In the genomic region with DNA sequence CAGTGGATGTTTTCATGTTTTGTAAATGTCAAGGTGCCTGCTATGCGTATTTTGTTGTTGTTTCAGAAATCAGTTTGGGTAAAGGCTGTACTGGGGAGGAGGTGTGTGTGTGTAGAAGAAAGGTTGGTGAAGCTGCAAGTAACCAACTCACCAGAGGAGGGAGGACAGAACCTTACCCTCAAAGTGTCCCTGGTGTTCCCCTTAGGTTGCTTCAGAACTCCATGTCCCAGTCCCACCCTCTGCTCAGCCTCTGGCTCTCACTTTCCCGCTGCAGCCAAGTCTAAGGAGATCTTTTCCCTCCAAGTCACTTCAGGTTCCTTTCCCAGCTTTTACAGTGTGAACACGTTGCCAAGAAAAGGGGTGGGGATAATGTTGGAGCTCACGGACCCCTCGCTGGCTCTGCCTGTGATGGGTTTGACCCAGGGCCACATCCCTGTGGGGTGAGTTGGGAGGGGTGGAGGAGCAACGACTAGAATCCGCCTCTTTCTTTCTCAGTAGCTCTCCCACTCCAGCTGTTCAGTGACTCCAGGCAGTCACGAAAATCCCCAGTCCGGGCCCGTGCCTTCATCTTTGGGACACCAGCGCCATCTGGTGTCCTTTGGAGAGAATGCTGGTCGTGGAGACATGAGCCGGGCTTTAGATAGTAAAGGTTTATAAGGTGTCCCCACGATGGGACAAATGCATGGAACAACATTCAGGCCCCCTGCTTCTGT, we compare ENCODE assay signal across 8 mouse cellular contexts. TPM values are rescaled to one million over a fixed set of nuclear protein-coding genes. Genes with fewer than 3 reads are reported as not detected.
DNase-seq lines count a peak whose midpoint lies in the region; ATAC-seq and TF ChIP-seq lines count a peak whose summit lies in the region.

No protein-coding gene starts in this region.

- TF ChIP-seq CTCF in kidney, adult 2 months (conservative IDR thresholded peaks at IDR 0.05; ENCODE audit: insufficient read depth, insufficient read length, low read depth, low read length): peak; percentile 87
- TF ChIP-seq CTCF in spleen, adult 2 months (IDR thresholded peaks at IDR 0.05; ENCODE audit: extremely low read depth, insufficient read depth, insufficient read length, insufficient replicate concordance): peak; percentile 84; the same call in 1 of the 2 replicates

- H3K4me2 ChIP-seq in embryonic facial prominence, embryonic 12.5 days (replicated peaks): no peak overlapping the region; the same call in 1 of the 2 replicates
- peak overlapping the region; percentile 29; the same call in 1 of the 2 replicates for H3K4me2 ChIP-seq in limb, embryonic 12.5 days
- H3K4me2 ChIP-seq in midbrain, embryonic 14.5 days (ENCODE audit: low read length): peak overlapping the region; percentile 21; the same call in 1 of the 2 replicates

- H3K9me3 ChIP-seq in embryonic facial prominence, embryonic 12.5 days: no peaks in the 10 kb centered on the region
- H3K9me3 ChIP-seq in limb, embryonic 12.5 days: no peaks in the 10 kb centered on the region
- H3K9me3 ChIP-seq in midbrain, embryonic 14.5 days (ENCODE audit: control insufficient read depth, low read length): no peaks in the 10 kb centered on the region

- H3K4me3 ChIP-seq in embryonic facial prominence, embryonic 12.5 days: no peak overlapping the region
- no peak overlapping the region for H3K4me3 ChIP-seq in kidney, adult 2 months (ENCODE audit: insufficient read depth, low read depth, low read length)
- no peak overlapping the region for H3K4me3 ChIP-seq in limb, embryonic 12.5 days (replicated peaks)
- no peak overlapping the region for H3K4me3 ChIP-seq in midbrain, embryonic 14.5 days (replicated peaks; ENCODE audit: low read depth, low read length)
- H3K4me3 ChIP-seq in spleen, adult 2 months (ENCODE audit: extremely low read depth, insufficient read depth, insufficient read length): no peak overlapping the region

- H3K36me3 ChIP-seq in embryonic facial prominence, embryonic 12.5 days: no peaks in the 10 kb centered on the region
- no peaks in the 10 kb centered on the region for H3K36me3 ChIP-seq in kidney, adult 2 months (ENCODE audit: control insufficient read depth, insufficient read depth, low read length)
- peaks cover 5% of the 10 kb centered on the region; the same call in 1 of the 2 replicates for H3K36me3 ChIP-seq in limb, embryonic 12.5 days
- H3K36me3 ChIP-seq in midbrain, embryonic 14.5 days (ENCODE audit: control insufficient read depth, insufficient read depth, low read length): peaks cover 8% of the 10 kb centered on the region
- no peaks in the 10 kb centered on the region for H3K36me3 ChIP-seq in spleen, adult 2 months (ENCODE audit: control insufficient read depth, insufficient read depth, low read length)

- H3K9ac ChIP-seq in embryonic facial prominence, embryonic 12.5 days: no peak overlapping the region
- 0 out of 2 replicates have a peak overlapping the region, but pooled peaks have one; percentile 24 for H3K9ac ChIP-seq in limb, embryonic 12.5 days (replicated peaks)
- 0 out of 2 replicates have a peak overlapping the region, but pooled peaks have one; percentile 14 for H3K9ac ChIP-seq in midbrain, embryonic 14.5 days (replicated peaks; ENCODE audit: low read length)

- DNase-seq in B cell, adult 2 months: peak; percentile 80
- DNase-seq in adrenal gland, postnatal 36 days: peak; percentile 82 to 83
- peak; percentile 64 to 80 for DNase-seq in heart, adult 9 months (ENCODE audit: low spot score in 2 of 2)
- DNase-seq in kidney, adult 2 months: peak; percentile 78
- peak; percentile 94 for DNase-seq in midbrain, embryonic 14.5 days
- peak; percentile 36 to 48 for DNase-seq in spleen, adult 2 months (ENCODE audit: low read depth in 1 of 2, low spot score in 2 of 2)

- peaks cover 11% of the 10 kb centered on the region; the same call in 1 of the 2 replicates for H3K27me3 ChIP-seq in embryonic facial prominence, embryonic 12.5 days
- no peaks in the 10 kb centered on the region for H3K27me3 ChIP-seq in kidney, adult 2 months (replicated peaks; ENCODE audit: control insufficient read depth, insufficient read depth, low read length)
- H3K27me3 ChIP-seq in limb, embryonic 12.5 days: peaks cover 37% of the 10 kb centered on the region
- no peaks in the 10 kb centered on the region for H3K27me3 ChIP-seq in midbrain, embryonic 14.5 days (ENCODE audit: control insufficient read depth, insufficient read depth, low read length)
- H3K27me3 ChIP-seq in spleen, adult 2 months (ENCODE audit: control insufficient read depth, insufficient read depth, low read length): no peaks in the 10 kb centered on the region

- 8% methylated on average over 14 of the region's 14 CpGs for WGBS in embryonic facial prominence, embryonic 12.5 days
- 11% methylated on average over 14 of the region's 14 CpGs for WGBS in kidney, adult 2 months
- 6% methylated on average over 14 of the region's 14 CpGs for WGBS in limb, embryonic 12.5 days
- WGBS in midbrain, embryonic 14.5 days: 6% methylated on average over 14 of the region's 14 CpGs
- 11% methylated on average over 14 of the region's 14 CpGs for WGBS in spleen, adult 2 months

- no peaks in the 10 kb centered on the region for H3K4me1 ChIP-seq in embryonic facial prominence, embryonic 12.5 days
- H3K4me1 ChIP-seq in kidney, adult 2 months (ENCODE audit: control insufficient read depth, insufficient read depth, low read length): no peaks in the 10 kb centered on the region
- H3K4me1 ChIP-seq in limb, embryonic 12.5 days (replicated peaks): 0 out of 2 replicates have a peak, but pooled peaks cover 4% of the 10 kb centered on the region
- peaks cover 25% of the 10 kb centered on the region for H3K4me1 ChIP-seq in midbrain, embryonic 14.5 days (ENCODE audit: control insufficient read depth, insufficient read depth, low read length)
- no peaks in the 10 kb centered on the region for H3K4me1 ChIP-seq in spleen, adult 2 months (ENCODE audit: control insufficient read depth, insufficient read depth, insufficient read length)

- ATAC-seq in embryonic facial prominence, embryonic 12.5 days (ENCODE audit: insufficient number of reproducible peaks, insufficient read depth, low FRiP score, low TSS enrichment): peak; percentile 83
- ATAC-seq in limb, embryonic 12.5 days (ENCODE audit: insufficient number of reproducible peaks, insufficient read depth, low FRiP score, low TSS enrichment, low read depth): peak; percentile 69
- ATAC-seq in midbrain, embryonic 14.5 days (ENCODE audit: low FRiP score, low TSS enrichment): peak; percentile 50

- TF ChIP-seq POLR2A in kidney, adult 2 months (IDR thresholded peaks at IDR 0.05; ENCODE audit: low read depth, low read length): no peak
- no peak for TF ChIP-seq POLR2A in spleen, adult 2 months (IDR thresholded peaks at IDR 0.05; ENCODE audit: low read depth, low read length)

- no peak overlapping the region for H3K27ac ChIP-seq in embryonic facial prominence, embryonic 12.5 days
- no peak overlapping the region for H3K27ac ChIP-seq in kidney, adult 2 months (ENCODE audit: insufficient read depth, low read depth, low read length)
- H3K27ac ChIP-seq in limb, embryonic 12.5 days: no peak overlapping the region
- peak overlapping the region; percentile 26; the same call in 1 of the 2 replicates for H3K27ac ChIP-seq in midbrain, embryonic 14.5 days (replicated peaks; ENCODE audit: low read depth, low read length)
- H3K27ac ChIP-seq in spleen, adult 2 months (ENCODE audit: insufficient read depth, low read length): no peak overlapping the region

RNA-seq across cellular contexts. Expression of gene Chpf, which starts 11.7 kb away (rescaled TPM):
- 10 to 100 TPM; 55.3 to 63.1 TPM for total RNA-seq in adrenal gland, postnatal 36 days (2021)
- polyA plus RNA-seq in embryonic facial prominence, embryonic 12.5 days (2016; fragmentation: Nextera tagmentation; extraction: Ambion mirVana): 32.5 and 33.5 TPM in 2 replicates
- polyA plus RNA-seq in kidney, adult 2 months (2012; rRNA removed): 31.6 and 51.9 TPM in 2 replicates
- 22.1 and 27.1 TPM in 2 replicates for polyA plus RNA-seq in limb, embryonic 12.5 days (2016; fragmentation: Nextera tagmentation; extraction: Ambion mirVana)
- polyA plus RNA-seq in midbrain, embryonic 14.5 days (2014; fragmentation: Nextera tagmentation; extraction: Ambion mirVana): 39.7 and 44.2 TPM in 2 replicates
- 30.4 and 40.6 TPM in 2 replicates for polyA plus RNA-seq in spleen, adult 2 months (2012; rRNA removed)

RNA-seq across cellular contexts. Expression of gene Tmem198, which starts 12.0 kb away (rescaled TPM):
- total RNA-seq in adrenal gland, postnatal 36 days (2021): 1 to 10 TPM; 2.6 to 4.1 TPM
- polyA plus RNA-seq in embryonic facial prominence, embryonic 12.5 days (2016; fragmentation: Nextera tagmentation; extraction: Ambion mirVana): 2.5 and 3.1 TPM in 2 replicates
- polyA plus RNA-seq in kidney, adult 2 months (2012; rRNA removed): 1.3 and 1.8 TPM in 2 replicates
- polyA plus RNA-seq in limb, embryonic 12.5 days (2016; fragmentation: Nextera tagmentation; extraction: Ambion mirVana): 0.36 and 0.74 TPM in 2 replicates
- polyA plus RNA-seq in midbrain, embryonic 14.5 days (2014; fragmentation: Nextera tagmentation; extraction: Ambion mirVana): 42.9 and 55.9 TPM in 2 replicates
- 2.6 and 3.6 TPM in 2 replicates for polyA plus RNA-seq in spleen, adult 2 months (2012; rRNA removed)

RNA-seq across cellular contexts. Expression of gene Asic4, which starts 17.1 kb away (rescaled TPM):
- total RNA-seq in adrenal gland, postnatal 36 days (2021): 1 to 10 TPM; 3.1 to 4.8 TPM
- polyA plus RNA-seq in embryonic facial prominence, embryonic 12.5 days (2016; fragmentation: Nextera tagmentation; extraction: Ambion mirVana): 0.64 and 0.76 TPM in 2 replicates
- 0.05 and 0.08 TPM in 2 replicates for polyA plus RNA-seq in kidney, adult 2 months (2012; rRNA removed)
- 0.50 and 0.78 TPM in 2 replicates for polyA plus RNA-seq in limb, embryonic 12.5 days (2016; fragmentation: Nextera tagmentation; extraction: Ambion mirVana)
- polyA plus RNA-seq in midbrain, embryonic 14.5 days (2014; fragmentation: Nextera tagmentation; extraction: Ambion mirVana): 16.6 and 34.3 TPM in 2 replicates
- 0.02 and 0.05 TPM in 2 replicates for polyA plus RNA-seq in spleen, adult 2 months (2012; rRNA removed)

RNA-seq across cellular contexts. Expression of gene Gmppa, which starts 31.6 kb away (rescaled TPM):
- 10 to 100 TPM; 58.7 to 72.1 TPM for total RNA-seq in adrenal gland, postnatal 36 days (2021)
- polyA plus RNA-seq in embryonic facial prominence, embryonic 12.5 days (2016; fragmentation: Nextera tagmentation; extraction: Ambion mirVana): 61.1 and 64.6 TPM in 2 replicates
- 82.4 and 95.0 TPM in 2 replicates for polyA plus RNA-seq in kidney, adult 2 months (2012; rRNA removed)
- 49.1 and 61.0 TPM in 2 replicates for polyA plus RNA-seq in limb, embryonic 12.5 days (2016; fragmentation: Nextera tagmentation; extraction: Ambion mirVana)
- 75.7 and 75.9 TPM in 2 replicates for polyA plus RNA-seq in midbrain, embryonic 14.5 days (2014; fragmentation: Nextera tagmentation; extraction: Ambion mirVana)
- polyA plus RNA-seq in spleen, adult 2 months (2012; rRNA removed): 85.1 and 101 TPM in 2 replicates

RNA-seq across cellular contexts. Expression of gene Obsl1, which starts 38.9 kb away (rescaled TPM):
- total RNA-seq in adrenal gland, postnatal 36 days (2021): 10 to 100 TPM; 59.8 to 67.4 TPM
- polyA plus RNA-seq in embryonic facial prominence, embryonic 12.5 days (2016; fragmentation: Nextera tagmentation; extraction: Ambion mirVana): 101 and 104 TPM in 2 replicates
- polyA plus RNA-seq in kidney, adult 2 months (2012; rRNA removed): 6.4 and 8.9 TPM in 2 replicates
- polyA plus RNA-seq in limb, embryonic 12.5 days (2016; fragmentation: Nextera tagmentation; extraction: Ambion mirVana): 98.3 and 104 TPM in 2 replicates
- 22.0 and 24.1 TPM in 2 replicates for polyA plus RNA-seq in midbrain, embryonic 14.5 days (2014; fragmentation: Nextera tagmentation; extraction: Ambion mirVana)
- 7.8 and 7.9 TPM in 2 replicates for polyA plus RNA-seq in spleen, adult 2 months (2012; rRNA removed)

Comparison
In these comparisons a context has a peak if more than half of its experiments do, and no peak if none do; other contexts are left out.
1. DNase-seq: peak in every context shown above with its lines; median percentile 94 in midbrain, embryonic 14.5 days; 82 in adrenal gland, postnatal 36 days; 80 in B cell, adult 2 months; 78 in kidney, adult 2 months; 72 in heart, adult 9 months; 42 in spleen, adult 2 months.